ENCODE assay signal across 20 mouse cellular contexts in the genomic region with DNA sequence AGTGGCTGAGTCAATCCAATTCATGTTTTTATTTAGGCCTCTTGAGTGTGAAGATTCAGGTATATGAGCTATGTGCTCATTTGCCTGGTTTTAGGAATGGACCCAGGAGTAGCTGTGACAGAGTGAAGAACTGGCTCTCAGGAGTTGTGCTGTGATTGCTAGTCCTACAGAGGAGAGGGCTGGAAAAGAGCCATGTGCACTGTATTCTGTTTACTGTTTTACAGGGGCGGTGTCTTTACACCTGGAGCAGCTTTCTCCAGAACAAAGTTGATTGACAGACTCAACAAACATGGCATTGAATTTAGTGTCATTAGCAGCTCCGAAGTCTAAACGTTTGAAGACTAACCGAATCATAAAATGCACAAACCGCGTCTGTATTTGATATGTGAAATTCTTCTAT. TPM values are rescaled to one million over a fixed set of nuclear protein-coding genes. Genes with fewer than 3 reads are reported as not detected.
A peak's percentile ranks its signal among the peaks of the same experiment; 100 is the strongest.
DNase-seq lines count a peak whose midpoint lies in the region; ATAC-seq lines count a peak whose summit lies in the region.
"Had no signal": no experiment of that assay in that cellular context is flagged by ENCODE, and none has a peak within 500 bp of the region (broad histone marks: within the 10 kb centered on the region; RNA-seq: fewer than 3 reads in every experiment).

No protein-coding gene starts in this region.

- no peaks in the 10 kb centered on the region for H3K9me3 ChIP-seq in heart, embryonic 15.5 days (replicated peaks)
- H3K9me3 ChIP-seq in intestine, embryonic 16.5 days (ENCODE audit: control insufficient read depth, low read length): no peaks in the 10 kb centered on the region
- H3K9me3 ChIP-seq: embryonic facial prominence, embryonic 10.5 days; embryonic facial prominence, embryonic 12.5 days; forebrain, embryonic 13.5 days; forebrain, embryonic 15.5 days had no signal

- no peak overlapping the region for H3K4me3 ChIP-seq in heart, embryonic 15.5 days
- H3K4me3 ChIP-seq in intestine, embryonic 16.5 days (ENCODE audit: low read length): no peak overlapping the region
- H3K4me3 ChIP-seq: embryonic facial prominence, embryonic 10.5 days; embryonic facial prominence, embryonic 12.5 days; forebrain, embryonic 13.5 days; forebrain, embryonic 15.5 days had no signal

- ATAC-seq in heart, embryonic 15.5 days (replicated peaks; ENCODE audit: insufficient number of reproducible peaks, insufficient read depth, low FRiP score, low read depth): no peak
- peak; percentile 62 for ATAC-seq in intestine, embryonic 16.5 days
- ATAC-seq: forebrain, embryonic 13.5 days; forebrain, embryonic 15.5 days; forebrain, postnatal 0 days had no signal

- H3K27me3 ChIP-seq in heart, embryonic 15.5 days: no peaks in the 10 kb centered on the region
- no peaks in the 10 kb centered on the region for H3K27me3 ChIP-seq in intestine, embryonic 16.5 days (replicated peaks; ENCODE audit: control insufficient read depth, insufficient read depth, low read length)
- H3K27me3 ChIP-seq: embryonic facial prominence, embryonic 12.5 days; forebrain, embryonic 13.5 days; forebrain, embryonic 15.5 days had no signal

- no peak overlapping the region for H3K9ac ChIP-seq in heart, embryonic 15.5 days
- no peak overlapping the region for H3K9ac ChIP-seq in intestine, embryonic 16.5 days (ENCODE audit: low read depth, low read length)
- H3K9ac ChIP-seq: embryonic facial prominence, embryonic 12.5 days; forebrain, embryonic 13.5 days; forebrain, embryonic 15.5 days; forebrain, postnatal 0 days had no signal

- 77% methylated on average over 6 of the region's 6 CpGs for WGBS in heart, embryonic 15.5 days
- WGBS in intestine, embryonic 16.5 days: 67% methylated on average over 6 of the region's 6 CpGs

- DNase-seq in heart, postnatal 10 days: no peak
- no peak for DNase-seq in lung, postnatal 14 days
- no peak for DNase-seq in cerebellum, adult 18-20 months
- DNase-seq: adrenal gland, adult 2 months; adrenal gland, postnatal 10 days; adrenal gland, postnatal 25 days; cerebellum, adult 11 months; cerebellum, adult 2 months; cerebellum, adult 9-10 months; cerebellum, postnatal 10 days; cerebellum, postnatal 25 days; forebrain, postnatal 0 days had no signal

- peaks cover 4% of the 10 kb centered on the region; the same call in 1 of the 2 replicates for H3K4me1 ChIP-seq in heart, embryonic 15.5 days (replicated peaks)
- H3K4me1 ChIP-seq in intestine, embryonic 16.5 days (ENCODE audit: control insufficient read depth, insufficient read depth, low read length): no peaks in the 10 kb centered on the region
- H3K4me1 ChIP-seq: embryonic facial prominence, embryonic 10.5 days; embryonic facial prominence, embryonic 12.5 days; forebrain, embryonic 13.5 days; forebrain, embryonic 15.5 days had no signal

- peaks cover 29% of the 10 kb centered on the region for H3K36me3 ChIP-seq in heart, embryonic 15.5 days
- H3K36me3 ChIP-seq in intestine, embryonic 16.5 days (ENCODE audit: control insufficient read depth, insufficient read depth, low read length): no peaks in the 10 kb centered on the region

- 0 out of 2 replicates have a peak overlapping the region, but pooled peaks have one; percentile 34 for H3K27ac ChIP-seq in heart, embryonic 15.5 days
- no peak overlapping the region for H3K27ac ChIP-seq in intestine, embryonic 16.5 days (ENCODE audit: low read length)
- H3K27ac ChIP-seq: embryonic facial prominence, embryonic 10.5 days; embryonic facial prominence, embryonic 12.5 days; forebrain, embryonic 13.5 days; forebrain, embryonic 15.5 days had no signal

- H3K4me2 ChIP-seq in heart, embryonic 15.5 days: no peak overlapping the region
- H3K4me2 ChIP-seq in intestine, embryonic 16.5 days (ENCODE audit: low read depth, low read length): no peak overlapping the region
- H3K4me2 ChIP-seq: embryonic facial prominence, embryonic 12.5 days; forebrain, embryonic 13.5 days; forebrain, embryonic 15.5 days had no signal

- intact Hi-C loops in heart, postnatal 10 days (cut with DNase I): no loop called here

RNA-seq across cellular contexts. Expression of a gene that starts 18.3 kb away (rescaled TPM):
- polyA plus RNA-seq in heart, embryonic 15.5 days (2015; fragmentation: Nextera tagmentation; extraction: Ambion mirVana): 87.0 and 94.9 TPM in 2 replicates
- total RNA-seq in heart, postnatal 10 days (2021): 10 to 100 TPM; 68.9 to 70.8 TPM
- polyA plus RNA-seq in intestine, embryonic 16.5 days (2015; fragmentation: Nextera tagmentation; extraction: Ambion mirVana): 47.1 and 49.8 TPM in 2 replicates

RNA-seq across cellular contexts. Expression of a gene that starts 58.7 kb away (rescaled TPM):
- polyA plus RNA-seq in heart, embryonic 15.5 days (2015; fragmentation: Nextera tagmentation; extraction: Ambion mirVana): 0.06 and 0.08 TPM in 2 replicates
- total RNA-seq in heart, postnatal 10 days (2021): under 1 TPM; 0.22 to 0.34 TPM
- not detected in 2 replicates for polyA plus RNA-seq in intestine, embryonic 16.5 days (2015; fragmentation: Nextera tagmentation; extraction: Ambion mirVana)
- total RNA-seq: adrenal gland, adult 2 months; adrenal gland, postnatal 10 days; adrenal gland, postnatal 25 days; forebrain, postnatal 0 days had no signal
- polyA plus RNA-seq: adrenal gland, adult 2 months; C2C12; forebrain, embryonic 11.5 days; forebrain, embryonic 13.5 days; forebrain, embryonic 15.5 days; forebrain, postnatal 0 days had no signal
